Mouse (Mus musculus) mouse embryonic stem cell (cell line): ENCODE results near the gene Zfp9.

Source experiments
- in situ Hi-C, 2 experiments: fragments of 300-500 bp; cut with MboI; formaldehyde crosslinking; loops; 1 replicate in 1 of 2; 3 replicates in 1 of 2; pipeline ENCODE4 v1.14.3; 2019 to 2020; ENCODE audit warnings: low sequenced_read_pairs in 2 of 2, low pct_unique_long_range_greater_than_20kb in 1 of 2, mixed read lengths in 1 of 2; ENCODE audit not compliant: unreplicated experiment in 1 of 2

Zfp9 gene

GRCm38 (mm10) chr6:118478957-118479708 lies at the start of gene Zfp9:
TSS of gene Zfp9 (minus strand) at chr6:118479320.
- in situ Hi-C loops, result no loop called here

DNA sequence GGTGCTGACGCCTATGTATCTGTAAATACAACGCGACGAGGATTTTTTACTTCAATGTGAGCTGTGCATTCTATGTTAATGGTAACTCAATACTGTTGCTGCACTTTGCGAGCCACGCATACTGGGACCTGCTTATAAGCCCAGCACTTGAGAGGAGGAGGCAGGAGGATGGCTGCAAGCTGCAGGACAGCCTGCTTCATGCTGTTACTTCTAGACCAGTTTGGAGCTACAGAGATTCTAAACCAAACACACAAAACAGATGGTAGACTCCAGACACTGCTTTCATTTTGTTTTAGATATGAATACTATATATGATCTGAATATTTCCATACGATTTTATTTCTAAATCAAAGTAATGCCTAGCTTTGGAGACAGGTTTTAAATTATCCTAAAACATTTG lies 41.5 kb upstream of the Zfp9 start:
- in situ Hi-C loops, result no loop called here

- in situ Hi-C loops, result no loop called here
These were observed 34.4 kb upstream of the Zfp9 start for GRCm38 (mm10) chr6:118513335-118514012.

- in situ Hi-C loops, result no loop called here
These were observed 19.9 kb upstream of the Zfp9 start for GRCm38 (mm10) chr6:118499010-118499409.

DNA sequence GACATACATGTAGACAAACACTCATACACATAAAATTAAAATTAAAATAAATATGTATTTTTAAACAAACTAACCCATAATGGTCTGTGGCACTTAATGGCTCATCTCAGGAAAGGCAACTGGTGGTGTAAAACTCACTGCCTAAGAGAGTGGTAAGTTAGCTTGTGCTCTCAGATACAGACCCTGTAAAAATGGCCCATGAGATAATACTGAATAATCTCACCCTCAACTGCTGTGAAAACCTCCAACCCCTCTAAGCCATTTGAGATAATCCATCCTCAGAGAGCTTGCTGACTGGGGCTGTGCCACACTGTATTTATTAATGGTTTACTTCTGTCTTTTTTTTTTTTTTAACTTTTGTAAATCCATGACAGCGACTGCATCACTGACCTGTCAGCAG lies 3.0 kb upstream of the Zfp9 start:
- in situ Hi-C loops, result no loop called here

DNA sequence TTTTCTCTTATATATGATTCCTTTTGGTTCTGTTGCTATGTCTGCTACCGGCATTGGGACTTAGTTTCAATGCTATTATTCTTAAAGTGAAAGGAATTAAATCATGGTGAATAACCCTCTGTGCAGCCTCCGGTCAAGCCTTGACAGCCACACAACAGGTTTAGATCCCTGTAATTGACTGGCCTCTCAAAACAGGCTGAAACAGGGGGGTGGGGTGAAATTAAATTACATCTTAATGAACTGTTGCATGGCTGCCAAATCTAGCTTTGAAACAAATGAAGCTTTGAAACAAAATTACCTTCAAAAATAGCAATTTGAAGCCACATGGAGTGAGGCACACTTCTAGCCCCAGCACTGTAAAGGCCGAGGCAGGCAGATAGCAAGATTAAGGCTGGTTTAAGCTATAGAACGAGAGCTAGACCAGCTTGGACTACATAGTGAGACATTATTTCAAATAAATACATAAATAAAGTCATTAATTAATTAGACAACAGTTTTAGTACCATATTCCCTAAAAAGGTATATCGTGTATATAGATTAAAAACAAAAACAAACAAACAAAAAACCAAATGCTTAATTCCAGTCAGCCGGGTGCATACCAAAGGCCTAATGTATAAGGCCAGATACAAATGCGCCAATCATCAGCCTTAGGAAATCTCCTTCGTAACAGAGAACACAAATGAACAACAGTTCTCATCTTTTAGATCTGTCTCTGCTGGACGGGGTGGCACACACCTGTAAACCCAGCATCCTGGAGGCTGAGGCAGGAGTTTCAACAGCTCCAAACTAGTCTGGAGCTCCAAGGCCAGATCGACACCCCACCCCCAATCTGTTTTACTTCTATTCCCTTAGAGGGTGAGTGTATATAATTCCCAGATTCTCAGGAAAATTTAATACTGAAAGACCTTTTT lies 990 bp downstream of the Zfp9 start:
- in situ Hi-C loops, result no loop called here

DNA sequence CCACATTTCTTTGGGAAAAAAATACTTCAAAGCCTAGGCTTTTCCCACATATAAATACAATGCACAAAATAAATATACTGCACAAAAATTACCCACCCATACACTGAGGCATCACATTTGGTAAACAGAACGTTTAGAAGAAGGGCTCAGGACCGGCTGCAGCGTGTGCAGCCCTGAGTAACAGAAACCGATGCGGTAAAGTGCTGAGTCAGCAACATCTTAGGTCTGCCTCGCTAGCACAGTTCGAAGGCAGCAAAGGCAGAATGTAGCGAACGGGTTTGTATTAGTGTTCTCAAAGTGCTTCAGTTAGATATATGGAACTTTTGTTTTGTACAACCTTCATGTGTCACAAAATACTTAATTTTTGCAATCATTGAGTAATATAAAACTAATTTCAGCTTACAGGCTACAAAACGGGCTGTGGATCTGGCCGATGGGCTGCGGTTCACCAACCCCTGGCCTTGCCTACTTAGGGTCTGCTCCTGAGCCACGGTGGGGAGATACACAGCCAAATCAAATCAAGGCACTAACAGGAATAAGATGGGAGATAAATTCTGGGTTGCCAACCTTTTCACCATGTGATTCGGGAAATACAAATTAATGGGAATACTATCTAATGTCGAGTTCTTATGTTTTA lies 16.9 kb downstream of the Zfp9 start:
- in situ Hi-C loops, result no loop called here

- in situ Hi-C loops, result no loop called here
These were observed 21.4 kb downstream of the Zfp9 start for GRCm38 (mm10) chr6:118457726-118458125.

- in situ Hi-C loops, result no loop called here
These were observed 24.0 kb downstream of the Zfp9 start, which contains the start of gene Zfp248 for GRCm38 (mm10) chr6:118455042-118455631. TSS of gene Zfp248 (minus strand) at chr6:118455528.

GRCm38 (mm10) chr6:118454452-118454851 lies 24.7 kb downstream of the Zfp9 start:
- in situ Hi-C loops, result no loop called here

GRCm38 (mm10) chr6:118431502-118431901 lies 47.6 kb downstream of the Zfp9 start:
- in situ Hi-C loops, result no loop called here

GRCm38 (mm10) chr6:118426666-118427065 lies 52.5 kb downstream of the Zfp9 start:
- in situ Hi-C loops, result no loop called here

- in situ Hi-C loops, result no loop called here
These were observed 59.8 kb downstream of the Zfp9 start, which contains the start of gene Bms1 for GRCm38 (mm10) chr6:118419050-118419920. TSS of gene Bms1 (minus strand) at chr6:118419474.
